Mouse (Mus musculus) c-Kit-positive CD71-positive TER-119-positive erythroid progenitor cells, embryonic 14.5 days (primary cell): ENCODE data around the gene Rpp38.

Experiments used
- DNase-seq: peaks from one replicate; pipeline ENCODE4 v3.0.0-alpha.2; 2013; ENCODE audit warnings: low spot score

The Rpp38 gene

DNA sequence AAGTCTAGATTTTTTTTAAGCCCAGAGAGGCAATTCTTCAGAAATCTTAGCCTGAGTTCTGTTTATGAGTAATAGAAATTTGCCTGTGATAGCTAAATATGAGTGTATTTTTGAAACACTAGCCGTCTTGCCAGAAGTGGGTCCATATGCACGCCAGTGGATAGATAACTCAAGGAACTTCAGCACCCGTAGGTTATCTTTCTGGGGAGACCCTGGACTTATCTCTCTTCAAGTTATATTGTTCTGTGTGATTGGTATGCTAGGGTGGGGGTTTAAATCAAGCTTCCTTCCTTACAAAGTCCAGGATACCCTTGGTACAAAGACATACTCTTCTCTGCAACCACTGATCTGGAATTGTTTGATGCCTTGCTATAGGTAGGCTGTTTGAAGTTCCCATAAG lies 46.7 kb downstream of the Rpp38 start:
- DNase-seq = no peak

DNA sequence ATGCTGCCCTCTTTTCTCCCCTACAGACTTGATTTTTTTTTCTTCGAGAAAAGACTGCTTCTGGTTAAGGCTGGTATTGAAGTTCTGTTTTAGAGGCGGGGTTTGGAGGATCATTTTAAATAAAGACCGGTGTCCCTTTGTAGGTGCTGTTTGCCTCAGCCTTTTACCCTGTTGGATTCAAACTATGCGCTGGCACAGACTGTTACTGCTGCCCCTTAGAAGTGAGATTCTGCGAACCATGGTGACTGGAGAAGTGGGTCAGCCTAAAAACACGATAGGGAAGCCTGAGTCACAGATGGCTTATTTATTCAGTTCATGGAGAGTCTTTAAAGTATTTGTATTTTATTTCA lies 47.3 kb downstream of the Rpp38 start:
- peak; percentile 47 for DNase-seq

GRCm38 (mm10) chr2:3284473-3285180 lies 47.8 kb downstream of the Rpp38 start:
- peak; percentile 37 for DNase-seq

- peak; percentile 100 for DNase-seq
Observed at GRCm38 (mm10) chr2:3283602-3284472, 48.6 kb downstream of the Rpp38 start, which contains the start of gene Nmt2. Gene Nmt2 (plus strand): TSS chr2:3284212.

GRCm38 (mm10) chr2:3282866-3283601 lies 49.4 kb downstream of the Rpp38 start:
- peak; percentile 49 for DNase-seq

DNA sequence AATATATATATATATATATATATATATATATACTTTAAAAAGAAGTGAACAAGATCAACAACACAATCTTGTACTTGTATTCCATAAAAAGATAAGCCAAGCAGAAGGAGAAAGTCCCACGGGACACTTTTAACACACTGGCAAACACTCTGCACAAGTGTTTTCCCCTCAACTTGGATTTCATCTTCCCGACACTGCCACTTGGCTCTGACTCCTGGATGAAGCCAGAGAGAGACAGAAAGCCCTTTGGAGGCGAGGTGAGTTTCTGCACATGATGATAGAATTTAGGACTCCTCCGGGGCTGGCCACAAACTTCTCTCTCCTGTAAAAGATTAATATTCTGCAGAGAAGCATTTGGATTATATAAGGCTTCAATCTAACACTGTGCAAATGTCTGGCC lies 51.1 kb downstream of the Rpp38 start:
- no peak for DNase-seq
